Mouse (Mus musculus) lung, embryonic 15.5 days (tissue): ENCODE measurements around the gene Ankrd13c. TPM values are rescaled to one million over a fixed set of nuclear protein-coding genes. Genes with fewer than 3 reads are reported as not detected.

Experiments
- ATAC-seq: fragments of 200-750 bp; cut with Nextera tagmentation; 2 replicates; pipeline ENCODE4 v1.8.0; 2017; ENCODE audit warnings: moderate number of reproducible peaks, borderline replicate concordance; ENCODE audit not compliant: low FRiP score, low TSS enrichment; ENCODE audit errors: extremely low read depth
- H3K27ac ChIP-seq: fragments of 300-500 bp; sonication (generic); 2 replicates; pipeline ENCODE4 v1.5.1; 2015; ENCODE audit warnings: moderate library complexity, mild to moderate bottlenecking, inconsistent platforms
- H3K27me3 ChIP-seq: fragments of 300-500 bp; sonication (generic); 2 replicates; pipeline ENCODE4 v1.6.1; 2015; ENCODE audit warnings: inconsistent platforms
- H3K36me3 ChIP-seq: fragments of 300-500 bp; sonication (generic); 2 replicates; pipeline ENCODE4 v1.6.1; 2015; ENCODE audit warnings: inconsistent platforms
- H3K4me1 ChIP-seq: fragments of 300-500 bp; sonication (generic); 2 replicates; pipeline ENCODE4 v1.6.1; 2015; ENCODE audit warnings: inconsistent platforms
- H3K4me2 ChIP-seq: fragments of 300-500 bp; sonication (generic); 2 replicates; pipeline ENCODE4 v1.6.1; 2015; ENCODE audit warnings: inconsistent platforms, mild to moderate bottlenecking, moderate library complexity
- H3K4me3 ChIP-seq: fragments of 300-500 bp; sonication (generic); 2 replicates; pipeline ENCODE4 v1.5.1; 2015; ENCODE audit warnings: mild to moderate bottlenecking, inconsistent platforms
- H3K9ac ChIP-seq: fragments of 300-500 bp; sonication (generic); 2 replicates; pipeline ENCODE4 v1.6.1; 2015; ENCODE audit warnings: inconsistent platforms
- H3K9me3 ChIP-seq: fragments of 300-500 bp; sonication (generic); 2 replicates; pipeline ENCODE4 v1.6.1; 2016; ENCODE audit warnings: inconsistent platforms
- WGBS: fragments of 180-500 bp; shearing (Covaris S2); methylation state at CpG from one replicate; pipeline ENCODE4 v1.1.7; 2015; 5-methylcytosine and 5-hydroxymethylcytosine counted together
- polyA plus RNA-seq: library from polyadenylated mRNA; unstranded; fragments of >200 nt; fragmentation: Nextera tagmentation; extraction: Ambion mirVana; gene quantifications from 2 replicates; pipeline ENCODE4 v1.2.1, GENCODE M21; 2015

Ankrd13c gene
- 19.1 and 19.7 TPM in 2 replicates for polyA plus RNA-seq

DNA sequence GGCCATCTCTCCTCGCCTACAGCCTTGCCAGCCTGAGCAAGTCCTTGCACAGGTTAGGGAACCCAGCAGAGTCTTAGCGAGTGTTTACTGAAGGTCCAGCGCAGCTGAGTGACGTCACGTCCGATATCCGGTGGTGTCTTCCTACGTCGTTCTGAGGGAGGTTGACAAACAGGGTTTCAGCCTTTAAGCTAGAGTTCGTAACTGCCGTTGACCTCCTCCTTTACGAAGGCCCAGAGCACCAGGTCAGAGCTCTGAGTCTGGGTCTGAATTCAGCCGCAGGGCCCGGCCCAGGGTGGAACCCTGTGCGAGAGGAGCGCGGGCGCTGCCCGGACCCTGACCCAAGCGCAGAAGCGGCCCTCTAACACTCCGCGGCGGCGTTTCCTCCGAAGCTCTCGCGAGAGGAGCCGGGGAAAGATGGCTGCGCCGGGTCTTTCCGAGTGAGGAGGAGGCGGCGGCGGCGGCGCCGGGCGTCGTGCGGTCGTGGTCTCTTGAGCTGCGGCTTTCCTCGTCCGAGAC is at the start of gene Ankrd13c:
Ankrd13c (plus strand) TSS at position 397 of the 516 bp plus-strand sequence.
- H3K27me3 ChIP-seq: peaks cover 3% of the 10 kb centered on the region; the same call in 1 of the 2 replicates
- peak within 1 kb of the TSS; percentile 91 for H3K4me2 ChIP-seq
- peak within 1 kb of the TSS; percentile 95 for H3K9ac ChIP-seq
- 0% methylated on average over 45 of the region's 45 CpGs for WGBS
- ATAC-seq: peak; percentile 98
- H3K27ac ChIP-seq: peak within 1 kb of the TSS; percentile 98
- H3K9me3 ChIP-seq: no peaks in the 10 kb centered on the region
- no peaks in the 10 kb centered on the region for H3K36me3 ChIP-seq
- H3K4me1 ChIP-seq: peaks cover 4% of the 10 kb centered on the region
- H3K4me3 ChIP-seq: peak within 1 kb of the TSS; percentile 98

DNA sequence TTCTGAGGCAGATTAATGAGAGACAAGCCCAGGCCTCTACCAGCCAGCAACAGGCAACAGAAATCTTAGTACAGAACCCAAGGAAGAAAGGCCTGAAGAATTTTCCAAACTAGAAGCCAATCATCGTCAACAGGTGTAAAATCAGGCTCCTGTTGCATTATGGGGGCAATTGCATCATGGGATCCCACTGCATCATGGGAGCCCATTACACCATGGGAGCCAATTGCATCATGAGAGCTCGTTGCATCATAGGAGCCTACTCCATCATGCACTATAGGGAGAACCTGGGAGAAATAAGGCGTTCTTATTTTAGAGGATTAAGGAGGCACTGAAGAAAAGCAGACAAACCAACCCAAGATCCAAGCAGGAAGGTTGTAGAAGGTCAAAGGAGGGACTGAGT is 49.4 kb upstream of the Ankrd13c start:
- Histone ChIP-seq H3K4me2 (no peak overlapping the region), H3K9ac (no peak overlapping the region), H3K27me3 (no peaks in the 10 kb centered on the region), H3K4me1 (no peaks in the 10 kb centered on the region), H3K4me3 (no peak overlapping the region), H3K9me3 (no peaks in the 10 kb centered on the region), H3K27ac (no peak overlapping the region), H3K36me3 (no peaks in the 10 kb centered on the region)
- no peak for ATAC-seq
- 90% methylated on average over 3 of the region's 3 CpGs for WGBS

DNA sequence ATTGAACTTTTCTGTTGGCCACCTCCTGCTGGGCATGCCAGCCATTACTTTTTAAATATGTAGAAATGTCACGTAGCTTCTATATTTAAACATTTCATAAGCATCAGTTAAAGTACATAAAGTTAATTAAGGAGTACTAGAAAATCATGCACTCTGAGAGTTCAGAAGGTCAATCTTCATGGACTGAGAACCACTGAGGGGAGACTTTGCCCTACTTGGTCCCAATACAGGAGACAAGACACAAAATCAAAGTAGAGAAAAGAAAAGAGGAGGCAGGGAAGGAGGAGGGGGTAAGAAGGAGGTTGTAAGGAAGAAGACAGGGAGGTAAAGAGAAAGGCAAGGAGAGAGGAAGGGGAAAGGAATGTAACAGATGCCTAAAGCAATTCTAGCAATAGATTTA is 47.1 kb upstream of the Ankrd13c start:
- no peak overlapping the region for H3K27ac ChIP-seq
- H3K27me3 ChIP-seq: no peaks in the 10 kb centered on the region
- ATAC-seq: no peak
- H3K4me1 ChIP-seq: no peaks in the 10 kb centered on the region
- H3K9me3 ChIP-seq: no peaks in the 10 kb centered on the region
- H3K4me2 ChIP-seq: no peak overlapping the region
- H3K36me3 ChIP-seq: no peaks in the 10 kb centered on the region
- no peak overlapping the region for H3K9ac ChIP-seq
- WGBS: 83% methylated on average over 1 of the region's 1 CpGs
- H3K4me3 ChIP-seq: no peak overlapping the region

DNA sequence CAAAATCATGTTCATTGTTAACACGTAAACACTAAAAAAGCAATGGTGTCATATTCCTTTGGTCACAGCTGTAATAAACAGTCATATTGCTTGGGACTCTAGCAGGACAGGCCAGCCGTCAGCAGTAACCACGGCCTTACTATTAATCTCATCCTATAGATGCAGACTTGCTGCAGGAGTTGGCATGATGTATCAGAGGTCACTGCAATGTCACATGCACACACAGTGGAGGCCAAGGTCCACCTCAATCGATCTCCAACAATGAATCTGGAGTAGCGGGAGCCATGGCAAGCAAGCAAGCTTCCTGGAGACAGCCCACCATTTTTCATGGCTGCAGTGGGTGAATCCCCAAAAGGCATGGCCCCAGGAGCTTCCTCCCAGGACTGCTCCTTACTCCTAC is 45.3 kb upstream of the Ankrd13c start:
- ATAC-seq: no peak
- 67% methylated on average over 5 of the region's 5 CpGs for WGBS
- H3K36me3 ChIP-seq: no peaks in the 10 kb centered on the region
- no peaks in the 10 kb centered on the region for H3K27me3 ChIP-seq
- no peak overlapping the region for H3K4me2 ChIP-seq
- no peak overlapping the region for H3K4me3 ChIP-seq
- no peaks in the 10 kb centered on the region for H3K9me3 ChIP-seq
- no peak overlapping the region for H3K27ac ChIP-seq
- H3K9ac ChIP-seq: no peak overlapping the region
- H3K4me1 ChIP-seq: no peaks in the 10 kb centered on the region

DNA sequence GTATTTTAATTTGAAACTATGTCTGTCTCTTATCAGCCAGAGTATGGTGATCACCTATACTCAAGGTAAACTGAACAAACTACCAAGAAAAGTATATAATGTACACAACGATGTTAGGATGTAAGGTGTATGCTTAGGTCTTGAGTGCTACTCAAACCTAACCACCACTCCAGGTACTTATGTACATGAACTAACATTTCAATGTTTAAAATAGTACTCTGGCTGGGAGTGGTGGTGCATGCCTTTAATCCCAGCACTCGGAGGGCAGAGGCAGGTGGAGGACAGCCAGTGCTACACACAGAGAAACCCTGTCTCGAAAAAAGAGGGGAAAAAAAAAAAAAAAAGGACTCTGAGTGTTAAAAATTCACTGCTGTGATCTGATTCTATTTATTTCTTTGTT is 38.9 kb upstream of the Ankrd13c start:
- peak; percentile 67; the same call in 1 of the 2 replicates for ATAC-seq
- H3K4me1 ChIP-seq: no peaks in the 10 kb centered on the region

DNA sequence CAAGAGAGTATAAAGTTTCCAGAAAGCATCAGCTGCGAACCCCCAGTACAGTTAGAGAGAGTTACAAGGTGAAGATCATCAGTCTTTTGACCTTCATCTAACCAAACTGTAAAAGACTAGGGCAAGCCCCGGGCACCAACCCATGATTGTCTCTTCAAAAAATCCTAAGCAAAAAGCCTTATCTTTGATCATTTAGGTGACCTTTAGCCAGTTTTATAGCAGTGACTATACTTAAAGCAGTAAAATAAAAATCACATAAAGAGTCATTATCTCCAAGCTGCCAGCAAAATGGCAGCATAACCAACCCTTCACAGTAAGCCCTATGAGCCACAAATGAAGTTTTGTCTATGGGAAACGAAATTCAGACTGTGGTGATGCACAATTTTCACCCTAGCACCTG is 36.8 kb upstream of the Ankrd13c start:
- 69% methylated on average over 3 of the region's 3 CpGs for WGBS
- Histone ChIP-seq H3K9me3 (no peaks in the 10 kb centered on the region), H3K36me3 (no peaks in the 10 kb centered on the region), H3K4me3 (no peak overlapping the region), H3K27me3 (no peaks in the 10 kb centered on the region; the same call in 1 of the 2 replicates), H3K4me1 (no peaks in the 10 kb centered on the region), H3K4me2 (no peak overlapping the region), H3K9ac (no peak overlapping the region), H3K27ac (no peak overlapping the region)
- ATAC-seq: no peak

More for the DNA sequence above, 38.9 kb upstream of the Ankrd13c start:
- Histone ChIP-seq H3K4me3 (no peak overlapping the region), H3K4me2 (no peak overlapping the region), H3K9ac (no peak overlapping the region), H3K36me3 (no peaks in the 10 kb centered on the region), H3K9me3 (no peaks in the 10 kb centered on the region), H3K27ac (no peak overlapping the region), H3K27me3 (no peaks in the 10 kb centered on the region; the same call in 1 of the 2 replicates)
- 63% methylated on average over 3 of the region's 3 CpGs for WGBS

DNA sequence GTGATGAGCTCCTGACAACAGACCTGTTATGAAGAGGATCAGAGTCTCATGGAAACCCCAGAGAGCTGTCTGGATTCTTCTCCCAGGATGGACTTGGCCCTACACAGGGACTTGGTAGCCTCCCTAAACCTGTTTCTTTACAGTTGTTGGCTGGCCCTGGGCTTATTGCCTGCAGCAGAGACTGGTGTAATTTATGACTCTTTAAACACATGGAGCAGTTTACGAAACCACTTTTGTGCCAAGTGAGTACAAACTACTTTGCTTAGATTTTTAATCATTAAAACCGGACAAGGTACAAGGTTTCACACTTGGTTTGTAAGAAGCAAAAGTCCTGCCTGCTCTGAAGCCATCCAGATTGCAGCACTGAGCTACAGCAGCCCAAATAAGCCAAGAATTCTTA is 34.9 kb upstream of the Ankrd13c start:
- Histone ChIP-seq H3K36me3 (no peaks in the 10 kb centered on the region), H3K27ac (no peak overlapping the region), H3K4me2 (no peak overlapping the region), H3K27me3 (no peaks in the 10 kb centered on the region; the same call in 1 of the 2 replicates), H3K9me3 (no peaks in the 10 kb centered on the region), H3K9ac (no peak overlapping the region), H3K4me3 (no peak overlapping the region), H3K4me1 (no peaks in the 10 kb centered on the region)
- ATAC-seq: no peak
- WGBS: 80% methylated on average over 2 of the region's 2 CpGs

DNA sequence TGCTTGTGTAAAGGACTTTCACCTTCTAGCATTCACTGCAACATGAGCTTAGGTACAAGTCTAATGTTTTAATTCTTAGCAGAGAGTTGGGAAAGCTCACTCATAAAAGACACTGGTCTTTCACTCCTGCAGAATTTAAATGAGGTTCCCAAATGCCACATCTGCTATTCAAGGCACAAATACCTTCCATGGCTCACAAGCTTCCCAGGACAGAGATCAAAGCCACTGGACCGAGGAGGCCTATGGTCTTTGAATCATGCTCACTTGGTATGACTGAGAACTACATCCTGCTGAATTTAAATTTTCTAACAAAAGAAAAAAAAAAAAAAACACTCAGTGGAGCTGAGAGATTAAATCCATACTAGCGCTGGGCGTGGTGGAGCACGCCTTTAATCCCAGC is 30.7 kb upstream of the Ankrd13c start:
- H3K4me1 ChIP-seq: no peaks in the 10 kb centered on the region
- no peaks in the 10 kb centered on the region for H3K9me3 ChIP-seq
- no peak overlapping the region for H3K27ac ChIP-seq
- H3K27me3 ChIP-seq: no peaks in the 10 kb centered on the region; the same call in 1 of the 2 replicates
- H3K4me2 ChIP-seq: no peak overlapping the region
- 86% methylated on average over 4 of the region's 4 CpGs for WGBS
- no peak for ATAC-seq
- no peak overlapping the region for H3K9ac ChIP-seq
- no peaks in the 10 kb centered on the region for H3K36me3 ChIP-seq
- no peak overlapping the region for H3K4me3 ChIP-seq

DNA sequence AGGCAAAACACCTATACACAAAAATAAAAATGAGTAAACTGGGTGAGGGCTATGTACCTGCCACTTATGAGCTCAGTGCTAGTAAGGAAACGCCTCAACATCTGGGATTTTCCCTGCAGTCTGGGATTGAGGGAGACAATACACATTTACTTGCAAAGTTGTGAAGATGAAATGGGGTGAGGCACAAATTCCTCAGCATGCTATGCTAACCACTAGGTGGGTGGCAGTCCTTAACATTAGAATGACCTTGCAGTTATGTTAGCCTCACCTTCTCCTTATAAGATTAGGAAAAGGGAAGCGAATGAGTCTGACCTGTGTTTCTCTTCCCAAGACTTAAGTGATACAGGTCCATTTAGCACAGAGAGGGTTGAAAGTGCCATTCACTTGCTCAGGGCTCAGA is 25.7 kb upstream of the Ankrd13c start:
- Histone ChIP-seq H3K9ac (no peak overlapping the region), H3K4me1 (peaks cover 10% of the 10 kb centered on the region), H3K4me2 (no peak overlapping the region), H3K4me3 (no peak overlapping the region), H3K27ac (no peak overlapping the region), H3K27me3 (peaks cover 4% of the 10 kb centered on the region; the same call in 1 of the 2 replicates), H3K36me3 (no peaks in the 10 kb centered on the region), H3K9me3 (no peaks in the 10 kb centered on the region)
- 88% methylated on average over 2 of the region's 2 CpGs for WGBS
- ATAC-seq: no peak

DNA sequence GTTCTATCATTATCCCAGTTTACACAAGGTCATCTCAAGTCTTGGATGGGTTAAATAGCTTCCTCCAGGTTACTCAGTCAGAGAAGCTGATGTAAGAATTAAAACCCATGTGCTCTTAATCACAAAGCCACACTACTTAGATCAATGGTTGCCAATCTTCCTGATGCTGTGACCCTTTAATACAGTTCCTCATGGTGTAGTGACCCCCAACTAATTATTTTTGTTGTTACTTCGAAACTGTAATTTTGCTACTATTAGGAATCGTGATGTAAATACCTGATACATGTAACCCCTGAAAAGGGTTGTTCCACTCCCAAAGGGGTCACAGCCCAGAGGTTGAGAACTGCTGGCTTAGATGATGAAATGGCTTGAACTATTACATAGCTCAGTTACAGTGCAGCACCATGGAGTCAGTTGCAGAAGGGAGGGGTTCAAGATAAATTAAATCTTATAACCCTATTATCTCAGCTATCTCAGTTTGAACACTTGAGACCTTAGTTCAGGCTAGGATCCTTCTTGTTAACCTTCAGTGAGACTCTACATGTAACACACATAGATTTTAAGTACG is 23.7 kb upstream of the Ankrd13c start:
- ATAC-seq: no peak
- Histone ChIP-seq H3K27me3 (peaks cover 7% of the 10 kb centered on the region; the same call in 1 of the 2 replicates), H3K36me3 (no peaks in the 10 kb centered on the region), H3K4me1 (peaks cover 10% of the 10 kb centered on the region), H3K4me2 (no peak overlapping the region), H3K4me3 (no peak overlapping the region), H3K9ac (no peak overlapping the region), H3K9me3 (no peaks in the 10 kb centered on the region), H3K27ac (no peak overlapping the region)
- WGBS: 80% methylated on average over 3 of the region's 3 CpGs

DNA sequence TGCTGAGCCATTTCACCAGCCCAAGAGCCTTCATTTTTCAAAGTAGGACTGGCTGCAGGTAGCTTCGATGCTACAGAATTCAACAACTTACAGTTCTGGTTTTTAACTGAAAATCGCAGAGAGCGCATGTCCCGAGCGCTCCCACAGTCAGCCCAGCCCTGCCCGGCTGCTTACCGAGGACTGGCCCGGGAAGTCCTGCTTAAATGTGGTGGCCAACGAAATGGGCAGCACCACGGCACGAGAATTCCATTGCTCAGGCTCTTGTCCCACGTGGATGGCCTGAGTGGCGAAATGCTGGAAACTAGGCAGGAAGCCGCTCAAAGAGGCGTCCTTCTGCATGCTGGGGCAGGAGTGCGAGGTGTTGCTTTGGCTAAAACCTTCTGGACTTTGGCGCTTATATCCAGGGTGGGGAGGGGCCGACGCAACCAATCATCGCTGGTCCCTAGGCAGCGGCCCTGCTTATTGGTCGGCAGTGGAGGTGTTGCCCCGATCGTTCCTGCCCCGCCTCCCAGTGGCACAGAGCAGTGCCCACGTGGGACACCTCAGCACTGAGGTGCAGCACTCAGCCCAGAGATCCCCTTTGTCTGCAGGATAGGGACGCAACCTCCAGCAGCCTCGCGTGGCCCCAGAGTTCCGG is 22.2 kb upstream of the Ankrd13c start, which contains the start of gene Cth:
Cth (minus strand) TSS at position 386 of the 637 bp plus-strand sequence.
- peaks cover 10% of the 10 kb centered on the region for H3K4me1 ChIP-seq
- peak within 1 kb of the TSS; percentile 54 for H3K4me3 ChIP-seq
- WGBS: under 1% methylated on average over 30 of the region's 30 CpGs
- peaks cover 7% of the 10 kb centered on the region; the same call in 1 of the 2 replicates for H3K27me3 ChIP-seq
- no peaks in the 10 kb centered on the region for H3K36me3 ChIP-seq
- ATAC-seq: peak; percentile 98
- peak within 1 kb of the TSS; percentile 95 for H3K4me2 ChIP-seq
- peak within 1 kb of the TSS; percentile 41 for H3K9ac ChIP-seq
- no peaks in the 10 kb centered on the region for H3K9me3 ChIP-seq
- H3K27ac ChIP-seq: peak within 1 kb of the TSS; percentile 61; the same call in 1 of the 2 replicates
